ENCODE assay signal across 10 mouse cellular contexts in the genomic region with DNA sequence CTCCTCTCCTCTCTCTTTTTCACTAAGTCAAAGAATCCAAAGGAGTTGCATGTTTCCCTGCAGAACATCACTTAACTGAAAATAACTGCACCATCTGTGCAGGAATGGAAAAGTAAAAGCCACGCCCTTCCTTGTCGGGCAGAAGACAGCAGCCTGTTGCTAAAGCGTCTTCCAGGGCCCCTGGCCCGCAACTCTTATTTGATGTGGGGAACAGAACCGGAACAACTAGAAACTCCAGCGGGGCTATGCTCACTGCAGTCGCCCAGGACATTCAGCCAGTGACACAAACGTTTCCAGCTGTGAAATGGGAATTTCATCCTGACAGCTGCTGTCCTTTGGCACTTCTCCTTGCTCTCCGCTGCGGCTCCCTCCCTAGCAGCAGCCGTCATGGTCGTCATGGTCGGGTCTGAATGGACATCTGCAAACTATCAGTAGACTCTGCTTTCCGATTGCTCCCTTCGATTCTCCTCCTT.
DNase-seq lines count a peak whose midpoint lies in the region; ATAC-seq and TF ChIP-seq lines count a peak whose summit lies in the region.
"Had no signal": no experiment of that assay in that cellular context is flagged by ENCODE, and none has a peak within 500 bp of the region (broad histone marks: within the 10 kb centered on the region; RNA-seq: fewer than 3 reads in every experiment).

No protein-coding gene starts in this region.

- TF ChIP-seq EP300 in stomach, postnatal 0 days (optimal IDR thresholded peaks at IDR 0.05) = no peak

- no peaks in the 10 kb centered on the region for H3K36me3 ChIP-seq in lung, embryonic 16.5 days (ENCODE audit: control insufficient read depth, insufficient read depth, low read length)
- H3K36me3 ChIP-seq in embryonic facial prominence, embryonic 13.5 days = no peaks in the 10 kb centered on the region
- no peaks in the 10 kb centered on the region for H3K36me3 ChIP-seq in stomach, postnatal 0 days (ENCODE audit: control insufficient read depth, insufficient read depth, low read length)
- H3K36me3 ChIP-seq: heart, embryonic 15.5 days; midbrain, embryonic 12.5 days had no signal

- H3K27ac ChIP-seq in lung, embryonic 16.5 days (ENCODE audit: low read length) = no peak overlapping the region
- H3K27ac ChIP-seq in embryonic facial prominence, embryonic 13.5 days = peak overlapping the region; percentile 48; the same call in 1 of the 2 replicates
- H3K27ac ChIP-seq in stomach, postnatal 0 days (replicated peaks) = no peak overlapping the region
- H3K27ac ChIP-seq: heart, embryonic 15.5 days had no signal

- H3K4me3 ChIP-seq in lung, embryonic 16.5 days (ENCODE audit: low read length) = no peak overlapping the region
- no peak overlapping the region for H3K4me3 ChIP-seq in embryonic facial prominence, embryonic 13.5 days
- H3K4me3 ChIP-seq in stomach, postnatal 0 days (ENCODE audit: low read depth, low read length) = no peak overlapping the region
- H3K4me3 ChIP-seq: heart, embryonic 15.5 days; midbrain, embryonic 12.5 days had no signal

- no peak overlapping the region for H3K4me2 ChIP-seq in lung, embryonic 16.5 days (ENCODE audit: low read depth, low read length)
- H3K4me2 ChIP-seq in embryonic facial prominence, embryonic 13.5 days = peak overlapping the region; percentile 45
- no peak overlapping the region; the same call in 1 of the 2 replicates for H3K4me2 ChIP-seq in stomach, postnatal 0 days (replicated peaks; ENCODE audit: low read depth)
- H3K4me2 ChIP-seq: heart, embryonic 15.5 days; midbrain, embryonic 12.5 days had no signal

- no peaks in the 10 kb centered on the region for H3K9me3 ChIP-seq in lung, embryonic 16.5 days (ENCODE audit: control insufficient read depth, low read length)
- H3K9me3 ChIP-seq in embryonic facial prominence, embryonic 13.5 days = no peaks in the 10 kb centered on the region
- no peaks in the 10 kb centered on the region for H3K9me3 ChIP-seq in stomach, postnatal 0 days (ENCODE audit: control insufficient read depth, low read length)
- H3K9me3 ChIP-seq: heart, embryonic 15.5 days; midbrain, embryonic 12.5 days had no signal

- no peak for TF ChIP-seq CTCF in stomach, postnatal 0 days (IDR thresholded peaks at IDR 0.05; ENCODE audit: low read depth)

- no peaks in the 10 kb centered on the region for H3K27me3 ChIP-seq in lung, embryonic 16.5 days (ENCODE audit: control insufficient read depth, insufficient read depth, low read depth, low read length)
- no peaks in the 10 kb centered on the region for H3K27me3 ChIP-seq in embryonic facial prominence, embryonic 13.5 days
- no peaks in the 10 kb centered on the region for H3K27me3 ChIP-seq in stomach, postnatal 0 days (ENCODE audit: control insufficient read depth, insufficient read depth, low read length)
- H3K27me3 ChIP-seq: heart, embryonic 15.5 days; midbrain, embryonic 12.5 days had no signal

- intact Hi-C loops in heart, postnatal 10 days (cut with DNase I) = no loop called here

- peaks cover 47% of the 10 kb centered on the region for H3K4me1 ChIP-seq in lung, embryonic 16.5 days (replicated peaks; ENCODE audit: control insufficient read depth, insufficient read depth, low read length)
- peaks cover 71% of the 10 kb centered on the region for H3K4me1 ChIP-seq in embryonic facial prominence, embryonic 13.5 days
- peaks cover 5% of the 10 kb centered on the region for H3K4me1 ChIP-seq in stomach, postnatal 0 days (replicated peaks; ENCODE audit: control insufficient read depth, insufficient read depth)

- WGBS in lung, embryonic 16.5 days = 38% methylated on average over 15 of the region's 15 CpGs
- WGBS in embryonic facial prominence, embryonic 13.5 days = 13% methylated on average over 15 of the region's 15 CpGs
- 38% methylated on average over 15 of the region's 15 CpGs for WGBS in stomach, postnatal 0 days

- DNase-seq in lung, adult 18-20 months = no peak
- peak; percentile 57 to 63 for DNase-seq in heart, postnatal 10 days
- no peak for DNase-seq in stomach, postnatal 0 days (ENCODE audit: low spot score)
- DNase-seq in ovary, postnatal 10 days (ENCODE audit: low spot score) = no peak
- DNase-seq in c-Kit-positive CD71-positive TER-119-positive erythroid progenitor cells, embryonic 14.5 days (ENCODE audit: low spot score) = no peak
- no peak for DNase-seq in yolk sac, embryonic 10.5 days (ENCODE audit: low spot score)

- H3K9ac ChIP-seq in lung, embryonic 16.5 days (ENCODE audit: low read length) = no peak overlapping the region
- H3K9ac ChIP-seq in embryonic facial prominence, embryonic 13.5 days = peak overlapping the region; percentile 46; the same call in 1 of the 2 replicates
- H3K9ac ChIP-seq in stomach, postnatal 0 days (ENCODE audit: low read length) = peak overlapping the region; percentile 18; the same call in 1 of the 2 replicates
- H3K9ac ChIP-seq: heart, embryonic 15.5 days; midbrain, embryonic 12.5 days had no signal

- peak; percentile 11; the same call in 1 of the 2 replicates for ATAC-seq in lung, embryonic 16.5 days (ENCODE audit: low read depth)
- no peak for ATAC-seq in embryonic facial prominence, embryonic 13.5 days (ENCODE audit: insufficient number of reproducible peaks, insufficient read depth, low FRiP score, low TSS enrichment, low read depth)
- ATAC-seq in stomach, postnatal 0 days (ENCODE audit: low FRiP score, low TSS enrichment) = no peak

Comparison
In these comparisons a context has a peak if more than half of its experiments do, and no peak if none do; other contexts are left out.
1. DNase-seq: peak in heart, postnatal 10 days (2 of 2); none in lung, adult 18-20 months (0 of 2), stomach, postnatal 0 days (single experiment), ovary, postnatal 10 days (single experiment), c-Kit-positive CD71-positive TER-119-positive erythroid progenitor cells, embryonic 14.5 days (single experiment) and yolk sac, embryonic 10.5 days (single experiment).